Mouse (Mus musculus) hindbrain, embryonic 10.5 days (tissue): ENCODE data around the gene Wdr91. TPM values are rescaled to one million over a fixed set of nuclear protein-coding genes. Genes with fewer than 3 reads are reported as not detected.
A peak's percentile ranks its signal among the peaks of the same experiment; 100 is the strongest.

Experiments
- DNase-seq: peaks from one replicate; pipeline ENCODE4 v3.0.0-alpha.2; 2017; ENCODE audit warnings: low spot score
- H3K27ac ChIP-seq: fragments of 300-500 bp; sonication (generic); 2 replicates; pipeline ENCODE4 v1.5.1; 2016; ENCODE audit warnings: mild to moderate bottlenecking, moderate library complexity
- H3K27me3 ChIP-seq: fragments of 300-500 bp; sonication (generic); 2 replicates; pipeline ENCODE4 v1.6.1; 2016; ENCODE audit warnings: mild to moderate bottlenecking; ENCODE audit not compliant: poor library complexity, insufficient read depth, severe bottlenecking
- H3K36me3 ChIP-seq: fragments of 300-500 bp; sonication (generic); 2 replicates; pipeline ENCODE4 v1.6.1; 2016; ENCODE audit warnings: mild to moderate bottlenecking, moderate library complexity
- H3K4me1 ChIP-seq: fragments of 300-500 bp; sonication (generic); replicated peaks from 2 replicates; pipeline ENCODE4 v1.6.1; 2016; ENCODE audit warnings: mild to moderate bottlenecking
- H3K4me3 ChIP-seq: fragments of 300-500 bp; sonication (generic); 2 replicates; pipeline ENCODE4 v1.5.1; 2016; ENCODE audit warnings: mild to moderate bottlenecking, moderate library complexity
- H3K9me3 ChIP-seq: fragments of 300-500 bp; sonication (generic); 2 replicates; pipeline ENCODE4 v1.6.1; 2016; ENCODE audit warnings: mild to moderate bottlenecking, moderate library complexity
- WGBS: fragments of 180-500 bp; shearing (Covaris S2); methylation state at CpG from one replicate; pipeline ENCODE4 v1.1.7; 2016; 5-methylcytosine and 5-hydroxymethylcytosine counted together
- polyA plus RNA-seq: library from polyadenylated mRNA; unstranded; fragments of >200 nt; fragmentation: Nextera tagmentation; extraction: Ambion mirVana; gene quantifications from 2 replicates; pipeline ENCODE4 v1.2.1, GENCODE M21; 2016

Wdr91 gene
- polyA plus RNA-seq, 1 experiment from 2014 or later = 13.5 TPM

DNA sequence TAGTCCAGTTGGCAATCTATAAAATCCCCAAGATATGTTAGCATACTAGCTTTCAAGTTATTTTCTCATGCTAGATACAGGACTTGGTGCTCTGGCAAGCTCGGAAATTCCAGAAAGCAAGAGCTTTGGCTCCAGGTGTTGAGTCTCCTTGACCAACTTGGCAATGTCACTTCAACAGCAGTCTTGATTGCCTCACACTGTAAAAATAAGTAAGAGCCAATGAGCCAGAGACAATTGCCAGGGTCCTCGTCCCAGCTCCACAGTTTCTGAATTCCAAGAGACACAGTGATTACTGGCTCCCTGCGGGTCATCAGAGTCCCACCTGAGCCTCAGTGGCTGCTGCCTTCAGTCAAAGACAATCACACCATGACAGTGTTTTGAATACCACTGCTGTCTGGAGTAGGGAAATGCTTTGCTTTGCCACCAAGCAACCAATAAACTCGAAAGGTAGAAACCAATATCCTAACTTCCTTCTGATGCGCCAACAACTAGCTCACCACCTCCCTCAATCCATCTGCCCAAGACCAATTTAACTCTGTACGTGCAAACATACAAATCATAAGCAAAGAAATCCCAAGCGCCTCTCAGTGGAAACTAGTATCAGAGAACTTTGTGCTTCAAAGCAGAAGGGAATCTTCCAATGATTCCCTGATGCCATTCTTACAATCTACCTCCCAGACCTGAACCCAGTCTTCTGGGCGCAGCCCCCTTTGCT lies 888 bp downstream of the Wdr91 start:
- H3K27me3 ChIP-seq = no peaks in the 10 kb centered on the region
- peaks cover 43% of the 10 kb centered on the region for H3K36me3 ChIP-seq
- no peaks in the 10 kb centered on the region for H3K9me3 ChIP-seq
- no peak for DNase-seq
- WGBS = 57% methylated on average over 8 of the region's 8 CpGs
- H3K4me3 ChIP-seq = peak overlapping the region; percentile 78
- peak overlapping the region; percentile 92 for H3K27ac ChIP-seq
- H3K4me1 ChIP-seq = peaks cover 20% of the 10 kb centered on the region

DNA sequence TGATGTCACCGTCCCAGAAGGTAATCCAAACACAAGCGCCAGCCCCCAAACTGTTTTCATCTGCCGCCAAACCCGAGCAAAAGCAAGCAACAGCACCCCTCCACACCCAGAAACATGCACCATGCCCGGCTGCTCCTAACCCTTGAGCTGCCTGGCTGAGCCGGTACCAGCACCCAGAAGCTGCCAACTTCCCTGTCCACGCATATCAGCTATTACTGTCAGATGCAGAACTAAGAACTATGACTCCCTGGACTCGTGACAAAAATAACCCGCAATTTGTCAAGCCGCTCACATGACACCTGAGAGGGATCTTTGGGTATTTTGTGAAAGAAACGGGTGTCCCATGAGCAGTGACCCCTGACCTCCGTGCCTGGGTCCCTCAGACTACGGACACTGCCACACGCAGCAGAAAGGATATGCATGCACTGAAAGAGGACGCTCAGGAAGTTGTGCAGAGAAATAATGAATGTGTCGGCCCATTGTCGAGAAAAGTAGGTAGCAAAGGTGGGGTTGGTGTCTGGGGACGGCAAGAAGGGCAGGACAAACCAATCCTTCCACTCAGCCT lies 2.9 kb downstream of the Wdr91 start:
- 88% methylated on average over 18 of the region's 18 CpGs for WGBS
- no peak for DNase-seq
- Histone ChIP-seq H3K36me3 (peaks cover 62% of the 10 kb centered on the region), H3K4me1 (peaks cover 22% of the 10 kb centered on the region), H3K27ac (no peak overlapping the region), H3K9me3 (no peaks in the 10 kb centered on the region), H3K4me3 (no peak overlapping the region), H3K27me3 (no peaks in the 10 kb centered on the region)

DNA sequence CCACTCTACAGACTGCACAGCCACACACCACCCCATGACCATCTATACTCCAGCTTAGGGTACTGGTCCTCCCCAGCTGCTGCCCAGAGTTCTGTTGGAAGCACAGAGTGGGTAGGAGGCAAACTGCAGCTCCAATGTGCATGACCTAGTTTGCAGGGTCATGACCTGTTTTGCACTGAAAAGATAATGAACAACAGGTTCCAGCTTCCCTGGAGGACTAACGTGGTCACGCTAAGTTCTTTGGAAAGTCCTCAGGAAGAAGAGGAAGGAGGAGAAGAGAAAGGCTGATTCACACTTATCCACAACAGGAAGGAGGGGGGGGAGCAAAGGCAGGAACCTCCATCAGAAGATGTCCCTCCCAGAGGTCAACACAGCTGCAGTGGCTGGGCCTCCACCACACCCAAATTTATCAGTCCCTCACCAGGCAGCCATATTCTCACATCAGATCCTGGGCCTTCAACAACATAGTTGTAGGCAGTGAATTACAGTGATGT lies 3.5 kb downstream of the Wdr91 start:
- Histone ChIP-seq H3K27me3 (no peaks in the 10 kb centered on the region), H3K9me3 (no peaks in the 10 kb centered on the region), H3K27ac (no peak overlapping the region), H3K36me3 (peaks cover 68% of the 10 kb centered on the region), H3K4me1 (peaks cover 28% of the 10 kb centered on the region), H3K4me3 (no peak overlapping the region)
- no peak for DNase-seq
- WGBS = 45% methylated on average over 2 of the region's 2 CpGs

DNA sequence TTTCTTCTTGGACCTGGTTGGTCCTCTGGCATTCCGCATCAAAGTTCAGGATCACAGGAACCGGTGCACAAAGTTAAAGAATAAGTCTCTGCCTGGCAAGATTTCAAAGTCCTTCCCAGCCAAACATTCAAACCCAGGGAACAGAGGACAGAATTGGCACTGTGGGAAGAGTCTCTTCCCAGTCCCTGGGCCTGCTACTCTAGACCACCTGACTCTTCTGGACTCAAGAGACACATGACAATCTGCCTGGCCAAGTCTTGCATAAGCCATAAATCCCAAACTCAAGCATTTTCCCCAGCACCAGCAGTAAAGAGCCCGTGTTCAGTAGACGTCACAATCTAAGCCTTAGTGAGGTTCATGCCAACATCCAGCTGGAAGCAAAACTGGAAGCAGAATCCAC lies 4.0 kb downstream of the Wdr91 start:
- no peak overlapping the region for H3K27ac ChIP-seq
- 92% methylated on average over 4 of the region's 4 CpGs for WGBS
- H3K36me3 ChIP-seq = peaks cover 73% of the 10 kb centered on the region
- H3K27me3 ChIP-seq = no peaks in the 10 kb centered on the region
- H3K9me3 ChIP-seq = no peaks in the 10 kb centered on the region
- no peak overlapping the region for H3K4me3 ChIP-seq
- H3K4me1 ChIP-seq = peaks cover 31% of the 10 kb centered on the region
- no peak for DNase-seq

DNA sequence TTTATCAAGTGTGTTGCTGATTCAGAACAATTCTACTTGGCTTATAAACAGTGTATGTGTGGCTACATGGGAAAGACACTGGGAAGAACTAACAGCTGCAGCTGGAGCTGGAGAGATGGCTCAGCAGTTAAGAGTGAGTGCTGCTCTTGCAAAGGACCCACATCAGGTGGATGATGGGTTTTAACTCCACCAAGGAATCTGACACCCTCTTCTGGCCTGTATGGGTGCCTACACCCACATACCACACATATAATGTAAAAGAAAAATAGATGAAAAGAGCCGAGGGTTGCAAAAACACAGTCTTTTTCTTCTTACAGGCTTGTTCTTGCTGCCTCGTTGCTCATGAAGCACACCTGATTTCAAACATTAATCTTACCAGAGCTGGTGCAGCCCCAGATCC lies 4.6 kb downstream of the Wdr91 start:
- Histone ChIP-seq H3K27ac (no peak overlapping the region), H3K9me3 (no peaks in the 10 kb centered on the region), H3K36me3 (peaks cover 78% of the 10 kb centered on the region), H3K27me3 (no peaks in the 10 kb centered on the region), H3K4me3 (no peak overlapping the region), H3K4me1 (peaks cover 31% of the 10 kb centered on the region)
- DNase-seq = no peak
- 87% methylated on average over 2 of the region's 2 CpGs for WGBS

DNA sequence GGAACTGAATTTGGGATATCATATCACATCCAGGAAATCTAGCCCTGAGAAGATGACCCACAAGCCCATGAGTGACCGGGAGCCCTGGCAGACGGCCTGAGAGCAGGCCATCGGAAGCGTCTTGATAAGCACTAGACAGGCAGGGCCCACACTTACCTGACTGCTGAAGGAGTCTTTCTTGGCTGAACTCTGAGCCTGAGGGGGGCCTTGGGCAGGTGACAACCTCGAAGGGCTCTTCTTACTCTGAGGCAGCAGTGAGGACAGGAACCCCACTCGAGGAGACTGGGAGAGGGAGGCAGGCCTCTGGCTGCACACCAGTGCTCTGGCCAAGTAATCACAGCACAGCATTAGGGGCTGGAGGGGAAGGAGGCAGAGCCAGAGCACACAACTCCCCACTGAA lies 6.3 kb downstream of the Wdr91 start:
- H3K9me3 ChIP-seq = no peaks in the 10 kb centered on the region
- H3K4me1 ChIP-seq = peaks cover 19% of the 10 kb centered on the region
- no peak overlapping the region for H3K27ac ChIP-seq
- H3K36me3 ChIP-seq = peaks cover 94% of the 10 kb centered on the region
- no peak for DNase-seq
- 90% methylated on average over 6 of the region's 6 CpGs for WGBS
- H3K4me3 ChIP-seq = no peak overlapping the region
- H3K27me3 ChIP-seq = no peaks in the 10 kb centered on the region

DNA sequence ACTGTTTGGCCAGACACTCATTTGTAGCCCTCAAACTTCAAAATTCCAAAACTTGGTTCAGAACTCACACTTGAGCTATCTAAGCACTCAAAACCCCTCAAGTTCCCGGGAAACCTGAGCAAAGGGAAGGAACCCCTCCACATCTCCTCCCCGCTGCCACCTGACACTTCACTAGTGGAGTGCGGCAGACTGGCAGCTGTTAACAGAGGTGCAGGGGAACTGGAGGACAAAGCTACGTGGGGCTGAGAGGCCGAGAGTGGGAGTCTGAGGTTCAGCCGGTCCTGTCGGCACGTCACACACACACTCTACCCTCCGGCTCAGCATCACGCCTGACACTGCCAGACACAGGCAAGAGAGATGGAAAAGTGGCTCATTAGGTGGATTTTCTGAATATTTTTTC lies 6.8 kb downstream of the Wdr91 start:
- H3K4me1 ChIP-seq = peaks cover 17% of the 10 kb centered on the region; the same call in 1 of the 2 replicates
- H3K9me3 ChIP-seq = no peaks in the 10 kb centered on the region
- no peak overlapping the region for H3K27ac ChIP-seq
- no peak for DNase-seq
- peaks cover 96% of the 10 kb centered on the region for H3K36me3 ChIP-seq
- no peak overlapping the region for H3K4me3 ChIP-seq
- WGBS = 90% methylated on average over 10 of the region's 10 CpGs
- no peaks in the 10 kb centered on the region for H3K27me3 ChIP-seq

DNA sequence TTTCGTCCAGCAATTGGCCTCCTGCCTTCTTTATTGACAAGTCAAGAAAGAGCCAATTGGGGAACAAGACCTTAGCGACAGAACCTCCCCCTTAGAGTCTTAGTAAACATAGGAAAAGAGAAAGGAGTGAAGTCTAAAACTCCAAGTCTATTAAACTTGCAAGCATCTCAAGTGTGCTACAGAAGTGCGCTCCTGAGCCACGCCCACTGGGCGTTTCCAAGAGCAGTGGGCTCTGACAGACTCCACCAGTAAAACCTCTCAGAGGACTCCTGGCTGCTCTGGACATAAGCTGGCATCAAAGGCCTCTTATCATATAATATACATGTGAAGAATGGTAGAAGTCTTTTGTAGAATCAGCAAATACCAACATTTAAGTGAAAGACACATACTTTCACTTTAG lies 7.2 kb downstream of the Wdr91 start:
- no peak for DNase-seq
- 87% methylated on average over 5 of the region's 5 CpGs for WGBS
- no peak overlapping the region for H3K27ac ChIP-seq

DNA sequence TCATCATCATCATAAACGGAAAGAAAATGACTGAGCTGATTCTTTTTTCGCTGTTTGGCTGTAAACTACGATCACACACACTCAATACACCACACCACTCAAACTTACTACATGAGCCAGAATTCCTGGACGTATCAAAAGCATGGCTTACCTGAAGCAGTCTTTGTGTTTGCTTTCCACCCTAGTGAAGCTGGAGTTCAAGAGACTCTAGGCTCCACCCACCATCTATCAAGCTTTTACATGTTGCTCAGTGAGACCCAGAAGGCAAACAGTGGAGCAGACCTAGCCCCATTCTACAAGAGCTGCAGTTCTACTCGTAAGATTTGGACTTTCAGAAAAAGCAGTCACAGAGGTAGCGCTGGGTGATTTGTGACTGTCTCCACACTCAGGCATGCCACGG lies 8.1 kb downstream of the Wdr91 start:
- Histone ChIP-seq H3K4me3 (no peak overlapping the region), H3K9me3 (no peaks in the 10 kb centered on the region), H3K36me3 (peaks cover 95% of the 10 kb centered on the region), H3K4me1 (peaks cover 17% of the 10 kb centered on the region; the same call in 1 of the 2 replicates), H3K27ac (no peak overlapping the region), H3K27me3 (no peaks in the 10 kb centered on the region)
- WGBS = 95% methylated on average over 7 of the region's 7 CpGs
- DNase-seq = no peak

More for the DNA sequence above, 7.2 kb downstream of the Wdr91 start:
- peaks cover 17% of the 10 kb centered on the region; the same call in 1 of the 2 replicates for H3K4me1 ChIP-seq
- H3K27me3 ChIP-seq = no peaks in the 10 kb centered on the region
- no peak overlapping the region for H3K4me3 ChIP-seq
- peaks cover 94% of the 10 kb centered on the region for H3K36me3 ChIP-seq
- H3K9me3 ChIP-seq = no peaks in the 10 kb centered on the region

DNA sequence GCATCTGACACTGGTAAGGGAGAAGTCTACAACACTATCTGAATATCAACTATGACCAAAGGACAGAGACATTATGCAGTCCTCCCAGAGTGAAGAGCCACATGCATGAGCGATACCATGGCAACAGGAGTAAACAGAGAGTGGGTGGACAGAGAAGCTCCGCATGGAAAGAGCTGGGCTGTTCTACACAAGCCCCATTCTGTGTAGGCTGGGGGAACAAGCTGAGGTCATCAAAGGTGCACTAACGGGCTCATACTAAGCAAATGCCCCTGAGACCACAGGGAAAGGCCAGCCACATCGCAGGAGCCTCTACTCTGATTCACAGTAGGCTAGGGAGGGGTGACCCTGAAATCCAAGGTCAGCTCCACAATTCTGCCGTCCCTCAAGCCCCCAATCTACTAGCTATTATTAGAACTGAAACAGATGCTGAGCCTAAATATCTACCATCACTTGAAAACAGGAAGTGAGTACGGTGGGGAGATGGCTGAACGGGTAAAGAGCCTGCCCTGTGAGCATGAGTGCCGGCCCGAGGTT lies 8.7 kb downstream of the Wdr91 start:
- H3K36me3 ChIP-seq = peaks cover 95% of the 10 kb centered on the region
- H3K9me3 ChIP-seq = no peaks in the 10 kb centered on the region
- WGBS = 67% methylated on average over 9 of the region's 9 CpGs
- DNase-seq = no peak
- no peak overlapping the region for H3K4me3 ChIP-seq
- no peak overlapping the region for H3K27ac ChIP-seq
- H3K27me3 ChIP-seq = no peaks in the 10 kb centered on the region
- peaks cover 12% of the 10 kb centered on the region; the same call in 1 of the 2 replicates for H3K4me1 ChIP-seq

DNA sequence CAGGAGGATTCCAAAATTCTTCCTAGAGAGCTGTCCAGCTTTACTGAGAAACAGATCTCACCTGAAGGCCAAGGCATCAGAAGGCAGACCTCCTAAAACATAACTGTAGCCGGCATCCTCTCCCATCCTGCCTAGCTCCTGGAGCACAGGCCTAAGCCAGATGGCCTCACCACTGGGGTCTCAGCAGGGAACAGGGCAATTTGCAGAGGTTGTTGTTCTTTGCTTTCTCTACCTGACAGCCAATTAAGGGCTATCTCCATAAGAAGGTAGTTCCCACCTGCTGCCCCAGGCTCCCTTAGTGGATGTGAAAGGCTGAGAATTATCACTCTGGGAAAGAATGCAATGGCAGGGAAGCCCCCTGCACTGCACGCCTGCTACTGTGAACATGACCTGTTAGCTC lies 9.7 kb downstream of the Wdr91 start:
- Histone ChIP-seq H3K4me3 (no peak overlapping the region), H3K4me1 (peaks cover 15% of the 10 kb centered on the region), H3K9me3 (no peaks in the 10 kb centered on the region), H3K27me3 (no peaks in the 10 kb centered on the region), H3K36me3 (peaks cover 90% of the 10 kb centered on the region), H3K27ac (no peak overlapping the region)
- WGBS = 70% methylated on average over 2 of the region's 2 CpGs
- DNase-seq = no peak

DNA sequence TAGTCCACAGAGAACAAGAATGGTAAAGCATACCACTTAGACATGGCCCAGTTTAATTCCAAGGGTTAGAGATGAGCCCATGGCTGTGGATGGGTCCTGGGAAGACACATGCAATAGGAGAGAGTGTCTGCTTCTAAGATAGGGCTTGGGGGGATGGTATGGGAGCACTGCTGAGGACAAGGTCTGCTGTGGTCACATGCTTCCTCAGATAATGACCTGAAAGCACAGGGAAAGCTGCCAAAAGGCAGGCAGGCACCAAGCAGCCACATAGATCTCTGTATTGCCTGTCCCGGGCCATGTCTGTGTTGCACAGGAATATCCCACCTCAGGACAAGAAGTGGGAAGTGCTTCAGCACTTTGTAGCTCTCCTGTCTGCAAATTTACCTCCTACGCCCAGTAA lies 11.5 kb downstream of the Wdr91 start:
- H3K27ac ChIP-seq = no peak overlapping the region
- no peaks in the 10 kb centered on the region for H3K9me3 ChIP-seq
- no peaks in the 10 kb centered on the region for H3K27me3 ChIP-seq
- H3K36me3 ChIP-seq = peaks cover 90% of the 10 kb centered on the region
- WGBS = 95% methylated on average over 2 of the region's 2 CpGs
- peaks cover 21% of the 10 kb centered on the region for H3K4me1 ChIP-seq
- H3K4me3 ChIP-seq = no peak overlapping the region
- DNase-seq = no peak

DNA sequence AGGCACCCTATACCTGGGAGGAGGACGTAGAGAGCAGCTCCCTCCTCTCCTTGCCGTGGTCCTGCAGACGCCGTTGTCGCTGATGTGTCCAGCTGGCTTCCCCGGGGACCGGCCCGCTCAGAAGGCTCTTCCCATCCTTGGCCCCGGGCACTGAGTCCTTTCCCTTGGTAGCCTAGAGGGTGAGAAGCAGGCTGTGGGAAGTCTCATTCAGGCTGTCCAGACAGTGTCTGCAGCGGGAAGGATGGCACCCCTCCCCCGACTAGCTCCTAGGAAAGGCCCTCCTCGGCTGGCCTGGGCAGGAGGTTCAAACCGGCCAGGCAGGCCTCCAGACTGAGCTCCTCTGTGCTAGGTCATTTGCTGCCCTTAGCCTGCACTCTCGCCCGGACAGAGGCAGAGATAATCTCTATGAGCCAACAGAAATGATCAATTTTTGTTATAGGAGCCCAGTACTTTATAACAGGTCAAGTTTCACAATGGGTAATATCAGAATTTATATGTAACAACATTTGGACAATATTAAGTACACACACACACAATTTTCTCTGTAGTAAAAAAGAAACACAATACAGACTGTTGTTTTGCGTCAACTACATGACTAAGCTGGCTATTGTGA lies 14.4 kb downstream of the Wdr91 start:
- Histone ChIP-seq H3K4me3 (no peak overlapping the region), H3K27me3 (no peaks in the 10 kb centered on the region), H3K36me3 (peaks cover 91% of the 10 kb centered on the region), H3K9me3 (no peaks in the 10 kb centered on the region), H3K27ac (peak overlapping the region; percentile 78), H3K4me1 (peaks cover 9% of the 10 kb centered on the region)
- DNase-seq = no peak
- 55% methylated on average over 16 of the region's 16 CpGs for WGBS
